Mouse (Mus musculus) heart, postnatal 4 days (tissue): ENCODE data around the gene Ptgfrn. TPM values are rescaled to one million over a fixed set of nuclear protein-coding genes. Genes with fewer than 3 reads are reported as not detected.
A peak's percentile ranks its signal among the peaks of the same experiment; 100 is the strongest.

Source experiments
- DNase-seq: peaks from one replicate; pipeline ENCODE4 v3.0.0; 2021
- total RNA-seq, 2 experiments: library from RNA; stranded (reverse); gene quantifications; 2 replicates each; pipeline ENCODE4 v1.2.3; 2021

Ptgfrn gene
- total RNA-seq, 2 experiments from 2014 or later = 87.6 to 89.2 TPM

- DNase-seq = no peak
These were observed 6.6 kb upstream of the Ptgfrn start for GRCm38 (mm10) chr3:101116431-101117385.

GRCm38 (mm10) chr3:101112518-101112894 lies 2.4 kb upstream of the Ptgfrn start:
- DNase-seq = no peak

GRCm38 (mm10) chr3:101111848-101112517 lies 1.9 kb upstream of the Ptgfrn start:
- no peak for DNase-seq

- no peak for DNase-seq
These were observed 1.2 kb upstream of the Ptgfrn start for GRCm38 (mm10) chr3:101111321-101111720.

GRCm38 (mm10) chr3:101110838-101111103 lies 693 bp upstream of the Ptgfrn start:
- no peak for DNase-seq

GRCm38 (mm10) chr3:101109558-101110021 lies 488 bp downstream of the Ptgfrn start:
- DNase-seq = peak; percentile 47

- DNase-seq = no peak
These were observed 1.2 kb downstream of the Ptgfrn start for GRCm38 (mm10) chr3:101108848-101109247.

GRCm38 (mm10) chr3:101108282-101108681 lies 1.8 kb downstream of the Ptgfrn start:
- DNase-seq = no peak

- DNase-seq = no peak
These were observed 3.8 kb downstream of the Ptgfrn start for GRCm38 (mm10) chr3:101106326-101106725.

GRCm38 (mm10) chr3:101105486-101105885 lies 4.6 kb downstream of the Ptgfrn start:
- DNase-seq = no peak

- no peak for DNase-seq
These were observed 5.2 kb downstream of the Ptgfrn start for GRCm38 (mm10) chr3:101104883-101105282.

GRCm38 (mm10) chr3:101103770-101104169 lies 6.3 kb downstream of the Ptgfrn start:
- no peak for DNase-seq

GRCm38 (mm10) chr3:101102106-101102505 lies 8.0 kb downstream of the Ptgfrn start:
- no peak for DNase-seq

GRCm38 (mm10) chr3:101101184-101101583 lies 8.9 kb downstream of the Ptgfrn start:
- DNase-seq = no peak

GRCm38 (mm10) chr3:101099701-101100357 lies 10.2 kb downstream of the Ptgfrn start:
- DNase-seq = no peak

GRCm38 (mm10) chr3:101098073-101098472 lies 12.0 kb downstream of the Ptgfrn start:
- DNase-seq = no peak

GRCm38 (mm10) chr3:101097146-101097800 lies 12.8 kb downstream of the Ptgfrn start:
- no peak for DNase-seq

GRCm38 (mm10) chr3:101095761-101096449 lies 14.2 kb downstream of the Ptgfrn start:
- no peak for DNase-seq

- DNase-seq = no peak
These were observed 17.9 kb downstream of the Ptgfrn start for GRCm38 (mm10) chr3:101092202-101092601.

GRCm38 (mm10) chr3:101086584-101087445 lies 23.3 kb downstream of the Ptgfrn start:
- DNase-seq = no peak

- no peak for DNase-seq
These were observed 29.2 kb downstream of the Ptgfrn start for GRCm38 (mm10) chr3:101080925-101081324.
